Mouse (Mus musculus) intestine, embryonic 16.5 days (tissue): ENCODE results near the gene Usp49. TPM values are rescaled to one million over a fixed set of nuclear protein-coding genes. Genes with fewer than 3 reads are reported as not detected.
A peak's percentile ranks its signal among the peaks of the same experiment; 100 is the strongest.

Experiments
- ATAC-seq: fragments of 200-750 bp; cut with Nextera tagmentation; 2 replicates; pipeline ENCODE4 v1.8.0; 2017; ENCODE audit warnings: moderate TSS enrichment, moderate library complexity
- H3K27ac ChIP-seq: fragments of 300-500 bp; sonication (generic); 2 replicates; pipeline ENCODE4 v1.5.1; 2014; ENCODE audit warnings: mild to moderate bottlenecking, low read length
- H3K27me3 ChIP-seq: fragments of 300-500 bp; sonication (generic); replicated peaks from 2 replicates; pipeline ENCODE4 v1.6.1; 2014; ENCODE audit warnings: low read length, control low read depth, mixed read lengths; ENCODE audit not compliant: control insufficient read depth, insufficient read depth
- H3K36me3 ChIP-seq: fragments of 300-500 bp; sonication (generic); 2 replicates; pipeline ENCODE4 v1.6.1; 2014; ENCODE audit warnings: low read length, control low read depth; ENCODE audit not compliant: control insufficient read depth, insufficient read depth
- H3K4me1 ChIP-seq: fragments of 300-500 bp; sonication (generic); 2 replicates; pipeline ENCODE4 v1.6.1; 2014; ENCODE audit warnings: low read length, control low read depth, mixed read lengths; ENCODE audit not compliant: control insufficient read depth, insufficient read depth
- H3K4me2 ChIP-seq: fragments of 300-500 bp; sonication (generic); 2 replicates; pipeline ENCODE4 v1.6.1; 2014; ENCODE audit warnings: low read depth, low read length, control low read depth
- H3K4me3 ChIP-seq: fragments of 300-500 bp; sonication (generic); 2 replicates; pipeline ENCODE4 v1.5.1; 2014; ENCODE audit warnings: mild to moderate bottlenecking, low read length
- H3K9ac ChIP-seq: fragments of 300-500 bp; sonication (generic); 2 replicates; pipeline ENCODE4 v1.6.1; 2014; ENCODE audit warnings: low read depth, low read length
- H3K9me3 ChIP-seq: fragments of 300-500 bp; sonication (generic); 2 replicates; pipeline ENCODE4 v1.6.1; 2016; ENCODE audit warnings: low read length, control low read depth; ENCODE audit not compliant: control insufficient read depth
- WGBS: fragments of 180-500 bp; shearing (Covaris S2); extraction: QIAGEN DNeasy Blood & Tissue Kit; methylation state at CpG from one replicate; pipeline ENCODE4 v1.1.7; 2014; 5-methylcytosine and 5-hydroxymethylcytosine counted together
- polyA plus RNA-seq: library from polyadenylated mRNA; unstranded; fragments of >200 nt; fragmentation: Nextera tagmentation; extraction: Ambion mirVana; gene quantifications from 2 replicates; pipeline ENCODE4 v1.2.1, GENCODE M21; 2015

Usp49 gene
- polyA plus RNA-seq, 1 experiment from 2014 or later, result 3.8 TPM

DNA sequence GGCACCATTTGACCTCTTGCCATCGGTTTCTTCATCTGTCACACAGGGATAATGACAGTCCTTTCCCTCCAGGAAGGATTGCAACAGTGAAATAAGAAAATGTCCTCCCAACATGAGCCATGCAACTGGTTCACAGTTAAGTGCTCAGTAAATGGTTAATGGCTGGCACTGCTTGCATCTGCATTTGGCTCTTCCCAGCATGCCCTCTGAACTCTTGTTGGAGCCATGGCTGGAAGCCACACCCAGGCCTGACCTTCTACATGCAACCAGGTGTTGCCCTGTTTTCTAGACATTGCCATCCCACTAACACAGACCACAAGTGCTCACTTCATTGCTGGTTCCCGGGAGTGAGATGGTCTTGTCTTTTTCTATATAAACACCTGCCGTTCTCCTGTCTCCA, 77.5 kb downstream of the Usp49 start:
- Histone ChIP-seq H3K4me2 (no peak overlapping the region), H3K9me3 (no peaks in the 10 kb centered on the region), H3K27me3 (no peaks in the 10 kb centered on the region), H3K4me3 (no peak overlapping the region), H3K4me1 (peaks cover 11% of the 10 kb centered on the region), H3K9ac (no peak overlapping the region), H3K36me3 (0 out of 2 replicates have a peak, but pooled peaks cover 3% of the 10 kb centered on the region), H3K27ac (no peak overlapping the region)
- no peak for ATAC-seq
- WGBS, result 75% methylated on average over 3 of the region's 3 CpGs

DNA sequence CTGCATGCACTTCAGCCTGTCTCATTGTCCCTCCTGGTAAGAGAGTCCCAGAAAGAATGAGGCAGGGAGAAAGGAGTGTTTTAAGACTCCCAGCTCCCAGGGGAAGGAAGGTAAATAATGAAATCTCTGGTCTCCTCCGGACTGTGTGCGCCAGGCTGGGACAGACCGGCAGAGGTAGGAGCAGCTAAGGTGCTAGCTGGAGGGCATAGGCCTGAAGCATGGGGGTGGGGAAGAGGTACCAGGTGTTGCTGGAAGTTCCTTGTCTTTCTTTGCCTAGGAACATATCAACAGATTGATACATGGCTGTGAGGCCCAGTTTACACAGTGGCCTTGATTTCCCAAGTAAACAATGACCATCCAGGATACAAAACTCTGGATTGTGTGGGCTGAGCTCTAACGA, 78.5 kb downstream of the Usp49 start:
- no peak overlapping the region for H3K27ac ChIP-seq
- peaks cover 11% of the 10 kb centered on the region for H3K4me1 ChIP-seq
- H3K4me2 ChIP-seq, result no peak overlapping the region
- no peak for ATAC-seq
- no peak overlapping the region for H3K9ac ChIP-seq
- H3K27me3 ChIP-seq, result no peaks in the 10 kb centered on the region
- no peaks in the 10 kb centered on the region for H3K36me3 ChIP-seq
- H3K4me3 ChIP-seq, result no peak overlapping the region
- no peaks in the 10 kb centered on the region for H3K9me3 ChIP-seq
- 59% methylated on average over 4 of the region's 4 CpGs for WGBS

DNA sequence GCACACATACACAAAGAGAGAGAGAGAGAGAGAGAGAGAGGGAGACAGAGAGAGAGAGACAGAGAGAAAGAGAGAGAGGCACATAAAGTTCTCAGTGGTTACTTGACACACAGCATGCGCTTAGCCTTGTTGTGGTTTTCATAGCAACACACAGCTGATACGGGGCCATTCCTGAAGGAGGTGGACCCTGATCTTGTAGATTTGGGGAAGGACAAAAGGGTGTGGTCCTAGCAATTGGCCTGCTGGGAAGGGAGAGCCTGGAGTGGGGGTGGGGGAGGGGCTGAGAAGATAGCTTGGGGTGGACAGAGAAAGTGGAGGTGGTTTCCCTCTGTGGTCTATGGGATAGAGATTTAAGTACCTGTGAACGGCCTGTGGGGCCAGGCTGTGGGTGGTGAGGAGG, 79.5 kb downstream of the Usp49 start:
- Histone ChIP-seq H3K9me3 (no peaks in the 10 kb centered on the region), H3K27me3 (no peaks in the 10 kb centered on the region), H3K4me1 (peaks cover 11% of the 10 kb centered on the region), H3K4me2 (no peak overlapping the region), H3K9ac (no peak overlapping the region), H3K27ac (no peak overlapping the region), H3K36me3 (no peaks in the 10 kb centered on the region), H3K4me3 (no peak overlapping the region)
- 69% methylated on average over 3 of the region's 3 CpGs for WGBS
- ATAC-seq, result 0 out of 2 replicates have a peak, but pooled peaks have one; percentile 21

DNA sequence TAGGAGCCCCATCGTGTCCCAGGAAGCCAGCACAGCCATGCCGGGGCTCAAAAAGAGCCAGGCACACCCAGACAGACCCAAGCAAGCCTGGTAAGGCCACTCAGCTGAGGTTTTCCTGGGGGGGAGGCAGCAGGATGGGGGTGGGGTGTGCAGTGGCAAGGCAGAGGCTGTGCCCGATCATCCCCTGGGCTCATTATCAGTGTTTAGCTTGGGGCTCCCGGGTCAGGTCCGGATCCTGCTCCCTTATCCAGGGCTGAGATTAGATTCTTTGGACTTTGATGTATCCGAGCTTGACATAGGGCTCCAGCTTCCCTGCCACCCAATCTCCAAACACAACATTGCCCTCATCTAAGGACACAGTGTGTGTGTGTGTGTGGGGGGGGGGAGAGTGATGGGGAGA, 81.4 kb downstream of the Usp49 start:
- H3K9me3 ChIP-seq, result no peaks in the 10 kb centered on the region
- no peaks in the 10 kb centered on the region for H3K27me3 ChIP-seq
- peak; percentile 26; the same call in 1 of the 2 replicates for ATAC-seq
- H3K36me3 ChIP-seq, result no peaks in the 10 kb centered on the region
- peaks cover 5% of the 10 kb centered on the region for H3K4me1 ChIP-seq
- WGBS, result 57% methylated on average over 6 of the region's 6 CpGs
- no peak overlapping the region for H3K27ac ChIP-seq
- no peak overlapping the region for H3K9ac ChIP-seq
- no peak overlapping the region for H3K4me2 ChIP-seq
- no peak overlapping the region for H3K4me3 ChIP-seq

DNA sequence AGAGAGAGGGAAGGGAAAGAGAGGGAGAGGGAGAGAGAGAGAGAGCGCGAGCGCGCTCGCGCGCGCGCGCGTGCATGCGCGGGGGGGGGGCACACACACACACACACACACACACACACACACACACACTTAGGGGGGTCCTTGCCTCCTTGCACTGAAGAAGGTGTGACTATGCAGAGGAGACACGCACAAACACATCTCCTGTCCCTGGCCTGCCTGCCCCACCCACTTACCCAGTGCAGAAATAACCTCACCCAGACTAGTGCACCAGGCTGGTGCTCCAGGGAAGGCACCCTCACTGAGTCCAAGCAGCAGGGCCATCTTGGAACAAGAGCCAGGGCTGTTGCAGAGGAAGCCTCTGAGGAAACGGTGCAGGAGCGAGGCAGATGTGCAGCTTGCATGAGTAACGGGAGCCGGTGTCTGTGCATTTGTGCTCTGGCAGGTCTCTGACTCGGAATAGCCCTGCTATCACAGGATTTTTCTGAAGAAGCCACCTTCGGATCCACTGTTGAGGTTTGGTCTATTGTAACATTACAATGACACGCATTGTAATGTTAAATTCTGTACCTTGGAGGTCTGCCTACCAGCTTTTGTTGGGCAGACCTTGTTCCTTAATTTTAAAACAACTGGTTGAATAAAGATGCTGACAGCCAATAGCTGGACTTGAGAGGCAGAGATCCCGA, 82.5 kb downstream of the Usp49 start:
- H3K36me3 ChIP-seq, result no peaks in the 10 kb centered on the region
- no peak overlapping the region for H3K9ac ChIP-seq
- H3K4me2 ChIP-seq, result no peak overlapping the region
- H3K27ac ChIP-seq, result no peak overlapping the region
- no peaks in the 10 kb centered on the region for H3K27me3 ChIP-seq
- H3K4me3 ChIP-seq, result no peak overlapping the region
- 50% methylated on average over 15 of the region's 22 CpGs for WGBS
- H3K9me3 ChIP-seq, result no peaks in the 10 kb centered on the region
- ATAC-seq, result no peak
- H3K4me1 ChIP-seq, result peaks cover 4% of the 10 kb centered on the region

DNA sequence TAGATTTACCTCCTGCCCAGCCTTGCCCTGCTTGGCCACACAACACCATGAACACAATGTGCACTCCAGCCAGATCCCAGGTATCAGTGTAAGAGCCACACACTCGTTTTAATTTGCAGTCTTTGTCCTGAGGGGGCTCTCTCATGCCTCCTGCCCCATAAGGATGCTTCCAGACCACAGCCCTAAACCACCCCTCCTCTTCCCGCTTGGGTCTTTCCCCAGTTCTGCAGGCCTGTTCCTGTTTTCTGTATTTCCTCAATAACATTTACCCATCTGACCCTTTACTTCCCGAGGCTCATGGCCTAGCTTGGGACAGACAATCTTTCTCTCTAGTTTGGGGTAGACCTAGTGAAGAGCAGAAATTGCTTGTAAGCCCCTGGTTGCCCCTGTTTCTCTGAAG, 84.5 kb downstream of the Usp49 start:
- 56% methylated on average over 3 of the region's 3 CpGs for WGBS
- H3K9me3 ChIP-seq, result no peaks in the 10 kb centered on the region
- peaks cover 3% of the 10 kb centered on the region; the same call in 1 of the 2 replicates for H3K4me1 ChIP-seq
- H3K9ac ChIP-seq, result no peak overlapping the region
- H3K4me2 ChIP-seq, result no peak overlapping the region
- H3K36me3 ChIP-seq, result no peaks in the 10 kb centered on the region
- ATAC-seq, result no peak
- no peak overlapping the region for H3K4me3 ChIP-seq
- H3K27me3 ChIP-seq, result no peaks in the 10 kb centered on the region
- H3K27ac ChIP-seq, result no peak overlapping the region

DNA sequence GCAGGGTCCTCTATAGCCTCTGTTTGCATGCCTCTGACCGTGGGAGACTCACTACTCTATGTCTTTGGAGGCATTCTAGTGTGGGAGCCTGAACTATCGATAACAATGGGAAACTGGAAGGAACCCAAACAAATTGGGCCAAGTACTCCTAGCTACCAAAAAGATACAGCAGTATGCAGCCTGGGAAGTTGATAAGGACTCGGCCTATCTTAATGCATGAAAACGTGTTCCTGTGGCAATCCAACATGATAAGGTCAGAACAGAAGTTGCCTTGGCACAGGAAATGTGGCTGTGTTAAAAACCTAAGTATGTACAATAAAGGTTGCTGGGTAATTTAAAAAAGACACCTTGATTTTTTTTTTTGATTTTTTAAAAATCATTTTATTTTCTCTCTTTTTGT, 90.7 kb downstream of the Usp49 start:
- H3K4me3 ChIP-seq, result no peak overlapping the region
- H3K36me3 ChIP-seq, result no peaks in the 10 kb centered on the region
- whole genome bisulfite sequencing, result 83% methylated on average over 4 of the region's 4 CpGs
- H3K4me1 ChIP-seq, result no peaks in the 10 kb centered on the region
- no peak overlapping the region for H3K9ac ChIP-seq
- H3K4me2 ChIP-seq, result no peak overlapping the region
- no peaks in the 10 kb centered on the region for H3K9me3 ChIP-seq
- H3K27me3 ChIP-seq, result no peaks in the 10 kb centered on the region
- H3K27ac ChIP-seq, result no peak overlapping the region
- no peak for ATAC-seq

DNA sequence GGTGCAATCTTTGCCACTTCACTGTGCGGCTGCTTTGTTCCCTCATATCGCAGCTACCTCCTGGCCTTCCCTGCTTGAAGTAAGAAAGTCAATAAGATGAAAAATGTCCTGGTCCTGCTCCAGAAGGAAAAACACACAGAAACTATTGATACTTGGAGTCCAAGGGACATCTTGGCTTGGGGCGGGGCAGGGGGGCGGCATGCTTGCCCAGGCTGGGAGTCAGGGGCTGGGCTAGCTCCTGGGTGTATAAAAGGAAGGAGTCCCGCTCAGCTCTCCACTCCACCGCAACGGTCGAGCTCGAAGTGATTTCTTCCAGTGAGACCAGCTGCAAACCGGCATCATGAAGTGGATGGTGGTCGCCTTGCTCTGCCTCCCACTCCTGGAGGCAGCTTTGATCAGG, 96.1 kb downstream of the Usp49 start, which contains the start of gene Pgc:
Gene Pgc (plus strand): TSS at position 277 of the 400 bp plus-strand sequence.
- no peak for ATAC-seq
- Histone ChIP-seq H3K4me1 (no peaks in the 10 kb centered on the region), H3K4me2 (no peak within 1 kb of the TSS), H3K4me3 (no peak within 1 kb of the TSS), H3K9ac (no peak within 1 kb of the TSS), H3K27ac (no peak within 1 kb of the TSS), H3K9me3 (no peaks in the 10 kb centered on the region), H3K36me3 (no peaks in the 10 kb centered on the region), H3K27me3 (no peaks in the 10 kb centered on the region)
- WGBS, result 69% methylated on average over 11 of the region's 11 CpGs

DNA sequence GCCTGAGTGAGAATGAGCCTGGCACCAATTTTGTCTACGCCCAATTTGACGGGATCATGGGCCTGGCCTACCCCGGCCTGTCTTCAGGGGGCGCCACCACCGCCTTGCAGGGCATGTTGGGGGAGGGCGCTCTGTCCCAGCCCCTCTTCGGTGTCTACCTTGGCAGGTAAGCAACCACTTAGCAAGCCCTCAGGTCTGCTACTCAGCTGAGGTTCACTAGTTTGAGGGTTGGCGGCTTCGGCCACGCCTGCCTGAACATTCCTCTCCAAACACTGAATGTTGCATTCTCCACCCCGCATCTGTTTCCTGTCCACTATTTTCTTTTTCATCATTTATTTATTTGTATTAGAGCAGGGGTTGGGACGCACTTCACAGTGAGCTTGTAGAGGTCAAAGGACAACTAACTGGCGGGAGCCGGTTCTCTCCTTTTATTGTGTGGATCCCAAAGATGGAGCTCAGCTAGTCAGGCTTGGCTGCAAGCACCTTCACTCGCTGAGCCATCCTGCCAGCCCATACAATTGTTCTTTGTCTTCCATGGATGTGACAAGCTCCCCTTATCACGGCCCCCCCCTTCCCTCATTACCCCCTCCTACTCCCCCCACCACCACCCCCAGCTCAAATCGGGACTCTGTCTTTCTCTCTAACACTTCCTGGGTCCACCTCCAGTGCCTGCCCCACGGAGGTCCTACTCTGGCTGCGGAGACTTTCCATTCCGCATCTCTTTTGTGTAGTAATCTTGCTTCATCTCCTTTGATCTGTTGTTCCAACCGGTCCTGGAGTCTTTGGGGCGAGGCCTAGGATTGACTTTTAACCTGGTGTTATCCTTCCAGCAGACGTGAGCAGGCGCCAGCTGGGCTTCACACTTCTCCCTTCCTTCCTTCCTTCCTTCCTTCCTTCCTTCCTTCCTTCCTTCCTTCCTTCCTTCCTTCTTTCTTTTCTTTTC, 100.4 kb downstream of the Usp49 start:
- Histone ChIP-seq H3K9me3 (no peaks in the 10 kb centered on the region), H3K36me3 (no peaks in the 10 kb centered on the region), H3K27ac (no peak overlapping the region), H3K27me3 (no peaks in the 10 kb centered on the region), H3K9ac (no peak overlapping the region), H3K4me3 (no peak overlapping the region), H3K4me2 (no peak overlapping the region), H3K4me1 (no peaks in the 10 kb centered on the region)
- peak; percentile 5; the same call in 1 of the 2 replicates for ATAC-seq
- WGBS, result 51% methylated on average over 24 of the region's 24 CpGs
